Mouse (Mus musculus) T-helper 2 cell (primary cell): ENCODE results near the gene Arpp21.

Experiments used
- in situ Hi-C: fragments of 300-600 bp; cut with MboI, MseI; formaldehyde crosslinking; loops from one replicate; pipeline ENCODE4 v1.15.1; 2025; ENCODE audit warnings: high pct_unique_total_duplicates

Arpp21 gene

DNA sequence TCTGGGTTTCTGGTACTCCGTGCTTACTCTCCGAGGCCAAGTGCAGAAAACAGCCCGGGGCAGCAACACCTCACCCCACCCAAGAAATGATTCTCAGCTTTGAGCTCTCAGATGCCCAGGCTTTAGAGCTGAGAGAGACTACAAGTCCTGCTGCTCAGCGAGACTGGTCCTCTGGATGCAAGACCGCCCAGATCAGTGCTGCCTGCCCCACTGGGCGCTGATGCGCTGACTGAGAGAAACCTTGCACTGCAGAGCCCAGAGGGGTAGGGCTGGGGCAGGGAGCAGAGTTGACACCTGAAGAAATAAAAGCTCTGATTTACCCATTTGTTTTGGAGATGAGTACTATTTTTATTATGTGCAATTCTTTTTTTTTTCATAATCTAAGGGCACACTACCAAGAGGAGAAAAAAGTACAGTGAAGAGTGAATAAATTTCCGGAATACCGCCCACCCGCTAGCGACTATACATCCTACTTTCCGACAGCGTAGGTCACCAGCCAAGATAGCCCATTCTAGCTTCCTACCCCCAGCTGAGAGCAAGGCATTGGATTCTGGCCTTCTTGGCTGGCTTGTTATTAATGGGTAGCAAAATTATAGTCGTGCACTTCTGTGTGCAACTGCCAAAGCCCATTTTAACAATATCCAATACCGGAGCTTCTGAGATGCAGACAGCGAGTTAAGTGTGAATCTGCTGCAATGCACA lies at the start of gene Arpp21:
Gene Arpp21 (minus strand): TSS at position 243 of the 702 bp plus-strand sequence.
- in situ Hi-C loops, result no loop called here

DNA sequence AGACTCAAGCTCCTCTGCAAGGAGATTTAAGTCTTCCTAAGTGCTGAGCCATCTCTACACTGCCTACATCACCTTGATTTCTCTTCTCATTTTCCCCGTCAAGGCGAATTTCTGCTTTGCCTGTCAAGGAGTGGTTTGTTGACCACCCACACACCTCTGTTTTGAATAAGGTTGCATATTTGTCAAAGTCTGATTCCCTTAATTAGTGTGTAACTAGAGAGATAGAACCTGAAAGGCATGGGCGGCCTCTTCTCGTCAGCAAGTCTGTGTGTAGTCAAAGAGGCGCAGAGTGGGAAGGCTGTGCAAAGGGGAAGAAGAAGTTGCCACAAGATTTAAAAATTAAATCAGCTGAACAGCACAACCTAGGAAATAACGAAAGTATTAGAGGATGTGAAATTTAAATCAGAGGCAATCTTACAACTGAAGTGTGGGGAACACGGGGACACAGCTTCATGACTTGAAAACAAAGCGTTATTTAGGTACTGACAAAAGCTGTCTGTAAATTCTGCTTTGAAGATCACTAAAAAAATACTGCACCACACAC lies 36.8 kb upstream of the Arpp21 start:
- in situ Hi-C loops, result no loop called here

DNA sequence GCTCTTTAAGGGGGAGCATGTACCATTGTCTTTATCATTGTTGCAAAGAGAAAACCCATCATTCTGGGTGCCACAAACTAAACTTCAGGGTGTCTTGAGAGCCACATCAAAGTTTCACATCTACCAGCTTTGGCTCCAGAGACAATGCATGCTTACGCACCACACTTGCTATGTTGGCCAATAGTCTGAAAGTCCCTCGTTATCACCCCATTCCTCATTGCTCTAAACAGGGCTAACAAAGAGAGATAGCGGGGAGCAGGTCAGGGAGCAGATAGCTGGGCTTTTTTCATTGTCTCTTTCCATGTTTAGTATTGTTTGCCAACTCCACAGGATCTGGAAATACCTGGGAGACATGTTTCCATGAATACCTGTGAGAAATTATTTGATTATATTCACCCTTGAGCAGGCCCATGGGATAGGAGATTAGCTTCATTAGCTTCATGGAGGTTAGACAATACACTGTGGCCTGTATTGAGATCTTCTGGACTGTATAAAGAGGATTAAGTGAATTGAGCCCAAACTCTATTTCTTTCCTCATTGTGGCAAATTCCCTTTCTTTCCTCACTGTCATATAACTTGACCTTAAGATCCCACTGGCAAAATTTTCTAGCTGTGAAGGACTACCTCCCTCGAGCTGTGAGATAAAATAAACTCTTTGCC lies 29.4 kb upstream of the Arpp21 start:
- in situ Hi-C loops, result no loop called here

DNA sequence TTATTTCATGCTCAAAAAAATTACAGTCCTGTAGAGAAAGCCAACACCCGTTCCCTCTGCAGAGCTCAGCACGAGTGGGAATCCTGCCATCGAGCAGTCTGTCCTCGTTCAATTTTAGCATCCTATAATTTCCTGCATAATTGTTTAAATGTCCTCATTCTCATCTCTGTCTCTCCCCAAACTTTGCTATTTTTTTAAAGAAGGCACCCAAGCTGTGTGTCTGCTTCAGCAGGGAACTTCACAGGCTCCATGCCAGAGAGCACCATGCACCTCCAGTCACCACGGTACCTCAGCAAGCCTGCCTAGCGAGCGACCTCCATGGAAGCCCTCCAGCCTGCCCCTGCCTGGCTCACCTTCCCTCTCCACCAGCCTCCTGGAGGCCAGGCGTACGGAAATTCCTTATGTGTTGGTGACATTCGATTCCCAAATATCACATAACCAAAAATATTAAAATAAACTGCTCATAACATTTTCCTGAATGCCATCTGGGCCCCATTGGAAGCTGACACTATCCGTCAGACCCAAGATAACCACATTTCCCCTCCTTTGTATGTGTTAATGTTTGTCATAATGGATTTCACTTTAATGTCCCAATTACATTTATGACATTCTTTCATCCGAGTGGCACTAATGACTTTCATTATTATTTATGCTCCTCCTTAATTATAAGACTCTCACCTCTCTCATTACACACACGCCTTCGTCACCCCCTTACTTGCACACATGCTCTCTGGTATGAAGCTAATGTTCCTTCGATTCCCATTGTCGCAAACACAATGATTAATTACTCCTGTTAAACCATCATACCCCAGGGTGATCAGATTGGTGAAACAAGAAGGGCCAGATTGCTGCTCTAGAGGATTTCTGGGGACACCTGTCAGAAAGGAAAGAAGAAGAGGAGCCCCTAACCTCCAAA lies 26.5 kb upstream of the Arpp21 start:
- in situ Hi-C loops, result no loop called here

DNA sequence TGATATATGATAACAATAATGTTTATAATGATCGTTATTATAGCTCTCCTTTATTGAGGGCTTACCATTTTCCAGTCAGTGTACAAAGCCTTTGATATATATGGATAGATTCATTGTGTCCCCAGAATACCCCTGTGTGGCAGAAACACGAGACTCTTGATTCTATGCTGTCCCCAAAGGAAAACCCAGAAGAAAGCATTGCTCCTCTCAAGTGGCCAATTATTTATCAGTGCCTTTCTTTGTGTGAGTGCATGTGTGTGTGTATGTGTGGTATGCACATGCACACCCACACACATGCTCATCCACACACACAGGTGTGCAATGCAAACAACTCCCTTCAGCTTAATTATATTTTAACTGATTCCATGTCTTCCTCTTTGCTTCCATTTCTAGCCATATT lies 25.8 kb upstream of the Arpp21 start:
- in situ Hi-C loops, result no loop called here

DNA sequence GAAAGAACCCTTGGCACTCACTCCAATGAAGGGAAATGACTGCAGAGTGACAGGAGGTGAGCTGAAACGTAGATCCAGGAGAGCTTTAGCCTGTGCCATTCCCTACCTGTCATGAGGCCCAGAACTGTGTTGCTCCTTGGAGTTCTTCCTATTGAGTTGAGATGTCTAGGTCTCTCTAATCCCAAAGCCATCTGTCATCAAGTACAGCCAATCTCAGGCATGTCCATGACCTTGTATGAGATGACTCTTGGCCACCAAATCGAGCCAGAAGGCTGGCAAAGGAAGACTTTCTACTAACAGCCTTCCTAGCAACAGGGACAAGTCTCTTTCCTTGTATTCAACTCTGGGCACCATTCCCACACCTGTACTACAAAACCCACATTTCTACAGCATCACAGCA lies 25.0 kb upstream of the Arpp21 start:
- in situ Hi-C loops, result no loop called here

DNA sequence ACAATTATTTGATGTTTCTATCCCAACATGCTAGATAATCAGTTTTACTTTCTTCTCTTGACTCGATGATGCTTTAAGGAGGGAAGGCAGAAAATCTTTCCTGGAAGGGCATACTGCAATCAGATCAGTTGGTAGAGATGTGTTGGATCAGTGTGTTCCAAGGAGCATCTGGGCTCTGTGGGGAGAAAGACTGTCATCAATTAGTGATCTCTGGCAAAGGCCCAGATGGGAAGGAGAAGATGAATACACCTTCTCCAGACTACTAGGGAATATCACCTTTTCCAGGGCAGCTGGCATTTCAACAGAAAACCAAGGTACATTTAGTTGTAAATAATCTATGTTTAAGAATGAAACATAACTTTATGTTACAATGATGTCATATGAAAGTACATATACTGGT lies 22.8 kb upstream of the Arpp21 start:
- in situ Hi-C loops, result no loop called here

DNA sequence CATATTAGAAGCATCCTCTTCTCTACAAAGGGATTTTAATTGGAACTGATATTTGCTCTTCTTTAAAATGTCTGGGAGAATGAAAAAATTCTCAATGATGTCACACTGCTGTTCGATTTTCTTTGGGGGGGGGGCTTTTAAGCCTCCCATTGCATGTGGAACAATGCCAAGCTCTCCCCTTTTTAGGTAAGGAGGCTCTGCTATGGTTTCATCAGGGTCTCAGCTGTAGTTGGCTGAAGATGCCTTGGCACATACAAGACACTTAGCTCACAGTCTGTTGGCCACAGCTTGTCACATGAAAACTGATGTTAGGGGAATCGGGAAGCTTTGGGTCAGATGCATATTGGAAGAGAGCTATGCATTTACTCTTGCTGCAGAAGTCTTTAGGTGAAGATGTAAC lies 20.2 kb upstream of the Arpp21 start:
- in situ Hi-C loops, result no loop called here

DNA sequence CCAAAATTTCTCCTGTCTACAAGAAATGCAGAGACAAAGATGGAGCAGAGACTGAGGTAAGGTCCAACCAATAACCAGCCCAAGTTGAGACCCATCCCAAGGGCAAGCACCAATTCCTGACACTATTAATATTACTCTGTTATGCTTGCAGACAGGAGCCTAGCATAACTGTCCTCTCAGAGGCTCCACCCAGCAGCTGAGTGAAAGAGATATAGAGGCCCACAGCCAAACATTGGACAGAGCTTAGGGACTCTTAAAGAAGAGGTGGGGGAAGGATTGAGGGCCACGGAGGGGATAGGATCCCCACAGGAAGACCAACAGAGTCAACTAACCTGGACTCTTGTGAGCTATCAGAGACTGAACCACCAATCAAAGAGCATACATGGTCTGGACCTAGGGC lies 18.0 kb upstream of the Arpp21 start:
- in situ Hi-C loops, result no loop called here

DNA sequence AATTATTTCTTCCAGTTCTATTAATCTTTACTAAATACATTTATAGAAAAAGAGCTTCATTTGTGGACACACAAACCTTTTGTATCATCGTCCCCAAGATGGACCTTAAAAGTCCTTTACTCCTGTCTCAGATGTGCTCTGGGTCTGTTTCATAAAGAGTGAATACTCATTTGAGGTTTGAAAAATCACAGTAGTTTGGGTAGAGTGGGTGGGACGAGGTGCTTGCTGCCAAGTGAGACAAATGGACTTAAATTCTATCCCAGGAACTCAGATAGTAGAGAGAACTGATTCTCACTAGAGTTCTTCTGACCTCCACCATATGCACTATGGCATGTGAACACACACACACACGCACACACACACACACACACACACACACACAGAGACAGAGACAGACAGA lies 16.1 kb upstream of the Arpp21 start:
- in situ Hi-C loops, result no loop called here

DNA sequence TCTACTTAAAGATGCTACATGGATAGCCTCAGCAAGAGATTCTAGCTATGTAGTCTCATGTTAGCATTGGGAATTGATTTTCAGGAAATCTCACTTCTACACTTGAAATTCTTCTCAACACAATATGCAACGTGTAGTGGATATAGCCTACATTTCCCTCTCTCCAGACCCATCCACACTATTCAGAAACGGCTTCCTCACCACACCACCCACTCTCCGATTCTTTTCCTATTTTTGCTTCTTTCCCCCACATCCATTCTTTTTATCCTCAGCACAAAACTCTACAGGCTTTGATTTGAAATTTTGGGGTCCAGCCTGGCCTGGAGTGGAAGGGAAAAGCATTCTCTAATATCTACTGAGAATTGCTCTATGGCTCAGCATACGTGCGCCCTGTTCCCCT lies 15.6 kb upstream of the Arpp21 start:
- in situ Hi-C loops, result no loop called here

DNA sequence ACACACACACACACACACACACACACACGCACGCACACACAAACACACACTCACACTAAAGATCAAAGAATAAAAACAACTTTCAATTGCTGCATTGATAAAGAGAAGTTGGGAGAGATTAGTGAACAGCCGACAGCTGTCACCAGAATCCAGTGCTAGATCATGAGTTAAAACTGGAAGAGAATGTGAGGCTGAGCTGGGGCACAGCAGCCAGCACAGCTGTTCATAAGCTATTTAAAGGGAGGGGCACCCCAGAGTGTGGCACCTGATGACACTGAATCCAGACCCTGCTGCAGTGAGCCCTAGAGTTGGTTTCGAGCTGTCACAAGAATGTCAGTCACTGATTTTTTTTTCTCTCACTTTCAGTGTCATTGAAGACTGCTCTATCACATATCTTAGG lies 14.0 kb upstream of the Arpp21 start:
- in situ Hi-C loops, result no loop called here

DNA sequence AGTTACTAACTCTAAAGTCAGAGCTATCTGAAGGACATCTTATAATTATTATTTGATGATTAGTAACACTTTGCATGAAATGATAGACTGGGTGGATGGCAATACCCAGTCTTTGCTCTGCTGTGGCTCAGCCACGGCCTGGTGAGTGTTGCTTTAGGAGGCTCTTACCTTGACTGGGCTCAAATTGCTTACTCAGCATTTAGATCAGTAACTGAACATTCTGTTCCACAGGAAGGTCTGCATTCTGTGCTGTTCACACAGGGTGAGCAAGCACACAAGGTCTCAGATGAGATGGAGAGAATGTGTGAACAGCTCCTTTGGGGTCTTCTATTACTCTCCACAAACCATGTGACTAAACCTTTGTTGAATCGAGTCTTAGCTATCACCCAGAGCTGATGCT lies 11.4 kb upstream of the Arpp21 start:
- in situ Hi-C loops, result no loop called here

DNA sequence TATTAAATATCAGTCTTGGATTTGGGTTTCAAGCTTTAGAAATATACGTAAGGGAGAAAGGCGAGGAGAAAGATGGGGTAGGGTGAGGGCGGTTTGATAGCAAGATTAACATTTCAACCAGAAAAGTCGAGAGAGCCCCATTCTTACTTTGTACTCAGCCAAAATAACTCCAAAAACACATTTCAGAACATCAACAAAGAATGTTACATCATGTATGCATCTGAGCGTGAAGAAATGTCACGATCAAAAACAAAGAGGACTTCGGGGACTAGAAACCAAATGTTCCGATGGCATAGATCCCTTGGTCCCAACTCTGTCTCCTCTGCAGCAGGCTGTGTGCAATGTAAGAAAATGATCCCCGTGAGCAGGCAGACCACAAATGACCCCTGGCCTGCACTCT lies 2.4 kb upstream of the Arpp21 start:
- in situ Hi-C loops, result no loop called here

DNA sequence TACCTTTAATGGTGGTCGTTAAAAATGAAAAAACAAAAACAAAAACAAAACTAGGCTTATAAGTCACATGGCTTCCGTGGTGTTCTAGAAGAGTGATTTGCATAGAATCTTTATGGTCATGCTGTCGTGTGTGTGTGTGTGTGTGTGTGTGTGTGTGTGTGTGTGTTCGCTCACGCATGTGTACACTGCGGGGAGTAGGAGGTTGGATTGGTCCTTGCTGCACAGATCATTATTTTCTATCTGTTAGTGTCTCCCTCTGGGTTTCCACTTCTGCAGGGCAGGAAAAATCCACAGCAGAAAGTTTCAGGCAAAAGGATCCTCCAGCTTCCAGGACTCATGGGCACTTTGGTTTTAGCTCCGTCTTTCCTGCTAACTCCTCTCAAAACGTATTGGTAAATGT lies 813 bp upstream of the Arpp21 start:
- in situ Hi-C loops, result no loop called here

DNA sequence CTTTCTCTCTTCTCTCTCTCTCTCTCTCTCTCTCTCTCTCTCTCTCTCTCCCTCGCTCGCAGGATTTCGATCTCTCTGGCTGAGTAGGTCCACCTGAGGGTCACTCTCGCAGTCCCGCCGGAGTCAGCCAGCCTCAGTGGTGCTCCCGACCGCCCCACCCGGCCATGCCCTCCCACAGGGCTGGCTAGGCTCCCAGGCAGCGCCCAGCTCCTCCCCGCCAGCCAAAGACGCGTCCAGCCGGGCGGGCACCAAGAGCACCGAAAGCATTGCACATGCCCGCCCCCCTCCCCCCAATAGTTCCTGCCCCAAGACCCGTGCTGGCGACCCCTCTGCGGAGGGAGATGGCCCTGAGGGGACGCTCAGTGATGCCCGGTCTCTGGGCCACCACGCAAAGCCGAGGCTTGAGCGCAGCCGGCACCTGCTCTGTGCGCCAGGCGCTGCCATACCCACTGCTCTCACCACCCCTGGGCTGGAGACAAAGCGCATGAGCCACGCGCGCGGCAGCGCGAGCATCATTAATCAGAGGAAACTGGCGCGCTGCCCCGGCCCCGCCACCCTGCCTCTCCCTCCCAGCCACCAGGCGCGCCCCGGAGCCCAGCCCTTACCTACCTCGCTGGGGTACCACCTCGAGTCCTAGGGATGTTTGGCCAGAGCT lies 570 bp downstream of the Arpp21 start:
- in situ Hi-C loops, result no loop called here

DNA sequence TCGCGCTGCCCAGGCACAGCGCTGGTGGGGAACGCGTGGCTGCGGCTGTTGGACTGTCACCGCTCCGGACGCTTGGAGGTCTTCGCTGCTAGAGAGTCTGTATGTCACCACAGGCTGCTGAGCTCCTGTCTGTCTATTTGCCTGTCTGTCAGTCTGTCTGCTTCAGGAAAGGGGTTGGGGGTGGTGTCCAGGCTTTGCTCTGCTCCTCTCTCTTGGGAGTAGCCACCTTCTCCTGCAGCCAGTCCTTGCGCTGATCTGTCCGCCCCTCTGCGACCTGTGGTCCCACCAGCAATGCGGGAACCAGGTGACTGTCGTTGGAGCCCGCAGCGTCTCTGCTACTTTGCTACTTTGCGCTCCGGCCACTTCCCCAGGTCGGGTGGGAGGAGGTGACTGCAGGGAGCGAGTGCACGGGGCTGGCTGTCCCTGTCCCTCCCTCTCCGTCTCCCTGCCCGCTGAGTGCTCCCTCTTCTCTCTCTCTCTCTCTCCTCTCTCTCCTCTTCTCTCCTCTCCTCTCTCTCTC lies 1.2 kb downstream of the Arpp21 start:
- in situ Hi-C loops, result no loop called here

DNA sequence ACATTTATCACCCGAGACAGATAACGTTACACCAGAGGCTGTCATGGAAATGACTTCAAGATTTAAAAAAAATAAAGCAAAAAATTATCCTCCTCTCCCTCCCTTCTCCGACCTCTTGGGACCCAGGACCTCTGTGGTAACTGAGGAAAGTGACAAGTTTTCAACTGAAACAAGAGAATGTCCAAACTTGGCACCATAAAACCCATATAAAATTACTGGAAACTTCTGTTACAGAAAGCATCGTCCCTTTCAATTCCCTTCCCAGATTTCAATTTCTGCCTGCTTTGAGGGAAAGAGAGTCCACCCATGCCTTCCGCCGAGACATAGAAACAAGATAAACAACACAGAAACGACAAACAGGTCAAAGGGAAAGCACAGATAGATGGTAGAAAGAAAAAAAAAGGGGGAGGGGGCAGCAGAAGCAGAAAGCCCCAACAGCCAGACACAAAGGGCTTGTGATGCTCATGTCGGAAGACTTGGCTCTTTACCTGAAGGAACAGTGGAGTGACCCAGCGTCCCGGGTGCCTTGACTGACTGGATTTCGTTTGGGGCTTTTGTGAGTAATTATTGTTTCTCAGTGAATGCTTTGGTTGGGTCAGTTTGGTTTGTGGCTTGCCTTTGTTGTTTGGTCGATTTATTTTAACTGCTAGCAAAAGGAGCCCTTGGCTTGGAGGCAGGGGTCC lies 1.8 kb downstream of the Arpp21 start:
- in situ Hi-C loops, result no loop called here

DNA sequence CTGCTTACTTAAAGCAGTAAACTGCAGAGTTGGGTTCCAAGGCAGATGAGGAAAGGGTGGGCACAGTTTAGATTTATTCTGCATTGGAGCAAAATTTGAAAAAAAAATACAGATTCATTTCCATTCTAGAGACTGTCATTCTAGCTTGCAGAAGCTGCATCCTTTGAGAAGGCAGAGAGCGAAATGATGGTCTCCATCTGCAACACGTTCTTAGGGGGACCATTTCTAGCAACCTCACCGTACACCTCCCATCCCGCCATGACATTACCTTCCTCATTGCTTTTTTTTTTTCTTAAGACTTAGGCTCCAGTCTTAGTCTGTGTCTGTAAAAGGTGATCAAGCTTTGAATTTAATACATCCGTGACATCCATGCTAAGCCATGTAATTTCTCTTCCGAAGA lies 2.4 kb downstream of the Arpp21 start:
- in situ Hi-C loops, result no loop called here

DNA sequence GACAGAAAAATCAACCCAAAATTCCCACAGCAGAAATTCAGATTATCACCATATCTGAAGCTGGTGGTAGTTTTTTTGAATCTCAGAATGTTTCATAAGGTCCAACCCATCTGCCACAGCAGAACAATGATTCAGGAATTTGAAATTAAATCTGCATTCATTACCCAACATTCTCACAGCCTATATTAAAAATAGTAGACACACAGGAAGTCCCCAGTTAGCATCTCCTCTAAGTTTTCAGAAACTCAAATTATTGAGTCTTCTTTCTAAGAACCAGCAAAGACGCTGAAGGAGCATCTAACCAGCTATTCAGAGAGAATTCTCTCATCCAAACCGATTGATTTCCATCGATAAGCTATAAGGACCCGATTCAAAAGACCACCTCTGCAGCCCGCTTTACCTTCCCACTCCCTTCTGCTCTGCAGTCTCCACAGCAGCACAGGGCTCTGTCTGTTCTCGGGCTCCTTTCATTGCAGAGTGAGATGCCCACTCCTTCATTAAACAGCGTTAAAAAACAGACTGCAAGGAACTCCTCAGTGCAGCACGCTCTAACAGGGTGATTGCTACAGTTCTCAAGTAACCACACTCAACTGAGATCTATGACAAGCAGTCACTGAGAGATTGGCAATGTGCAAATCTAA lies 3.7 kb downstream of the Arpp21 start:
- in situ Hi-C loops, result no loop called here

DNA sequence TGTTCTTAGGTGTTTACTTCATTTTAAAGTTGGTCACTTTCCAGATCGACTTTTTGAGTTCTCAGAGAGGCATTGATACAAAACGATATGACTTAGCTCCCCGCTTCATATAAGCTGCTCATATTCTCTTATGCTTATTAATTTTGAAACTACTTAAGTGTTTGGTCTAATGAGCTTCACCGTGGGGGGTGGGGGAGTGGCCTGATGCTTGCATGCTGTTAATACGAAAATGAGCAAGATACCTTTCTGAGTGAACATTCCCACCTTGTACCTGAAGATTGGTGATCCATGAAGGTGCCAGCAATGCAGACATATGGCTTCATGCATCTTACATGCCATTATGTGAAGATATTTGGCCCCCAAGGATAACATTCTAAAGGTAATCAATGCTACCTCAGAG lies 4.4 kb downstream of the Arpp21 start:
- in situ Hi-C loops, result no loop called here
